Mouse (Mus musculus): ENCODE results near the gene Jak2. TPM values are rescaled to one million over a fixed set of nuclear protein-coding genes. Genes with fewer than 3 reads are reported as not detected.

Gene Jak2
- polyA plus RNA-seq, 1 experiment from 2014 or later, result 9.8 TPM

DNA sequence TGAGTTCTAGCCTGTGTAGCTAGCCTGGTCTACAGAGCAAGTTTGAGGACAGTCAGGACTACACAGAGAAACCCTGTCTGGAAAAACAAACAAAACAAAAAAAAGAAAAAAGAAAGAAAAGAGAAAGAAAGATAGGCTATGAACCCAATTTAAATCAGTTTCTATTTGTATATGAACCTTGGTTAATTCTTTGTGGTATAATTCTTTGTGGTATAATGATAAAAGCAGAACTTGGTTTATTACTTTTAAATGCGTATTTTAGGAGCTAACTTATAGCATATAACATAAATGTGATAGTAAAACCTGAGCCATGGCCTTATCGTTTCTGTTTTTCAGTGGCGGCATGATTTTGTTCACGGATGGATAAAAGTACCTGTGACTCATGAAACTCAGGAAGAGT, 24.8 kb downstream of the Jak2 start:
- Histone ChIP-seq H3K4me3 (ENCODE audit: low read depth, low read length) (no peak overlapping the region), H3K9me3 (replicated peaks; ENCODE audit: control insufficient read depth, low read length) (no peaks in the 10 kb centered on the region), H3K27me3 (ENCODE audit: control insufficient read depth, insufficient read depth, low read length) (no peaks in the 10 kb centered on the region), H3K4me2 (no peak overlapping the region), H3K27ac (ENCODE audit: low read depth, low read length) (no peak overlapping the region), H3K36me3 (ENCODE audit: control insufficient read depth, insufficient read depth, low read length) (peaks cover 4% of the 10 kb centered on the region; the same call in 1 of the 2 replicates), H3K9ac (ENCODE audit: low read depth, low read length) (no peak overlapping the region), H3K4me1 (ENCODE audit: control insufficient read depth, insufficient read depth, low read length) (no peaks in the 10 kb centered on the region)
- 93% methylated on average over 4 of the region's 4 CpGs for WGBS (ENCODE audit: insufficient replicate concordance)
- no peak for ATAC-seq (replicated peaks; ENCODE audit: insufficient number of reproducible peaks, low FRiP score, low TSS enrichment)

DNA sequence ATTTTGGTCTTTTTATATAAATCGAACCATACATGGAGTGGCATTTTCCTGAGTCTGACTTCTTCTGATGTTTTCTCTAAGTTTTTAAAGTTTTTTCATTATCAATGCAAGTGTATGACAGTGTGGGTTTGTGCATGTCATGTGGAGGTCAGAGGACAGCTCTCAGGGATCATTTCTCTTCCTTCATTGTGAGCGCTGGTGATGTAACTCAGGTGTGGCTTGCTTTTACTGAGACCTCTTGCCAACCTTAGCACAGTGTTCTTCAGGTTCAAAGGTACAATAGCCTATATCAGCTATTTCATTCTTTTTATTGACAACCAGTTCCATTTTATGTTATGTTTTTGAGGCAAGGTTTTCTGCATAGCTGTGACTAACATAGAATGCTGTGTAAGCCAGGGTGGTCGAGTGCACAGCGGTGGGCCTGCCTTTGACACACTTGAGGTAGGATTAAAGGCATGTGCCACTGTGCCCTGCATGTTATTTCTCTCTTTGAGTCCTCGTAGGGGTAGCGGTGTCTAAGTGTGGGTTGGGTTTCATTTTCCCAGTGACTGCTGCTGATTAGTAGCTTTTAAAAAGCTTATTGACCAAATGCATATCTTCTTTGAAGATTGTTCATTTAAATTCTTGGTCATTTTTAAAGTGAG, 27.4 kb downstream of the Jak2 start:
- no peak for ATAC-seq (replicated peaks; ENCODE audit: insufficient number of reproducible peaks, low FRiP score, low TSS enrichment)
- H3K9me3 ChIP-seq (replicated peaks; ENCODE audit: control insufficient read depth, low read length), result no peaks in the 10 kb centered on the region
- 83% methylated on average over 6 of the region's 6 CpGs for WGBS (ENCODE audit: insufficient replicate concordance)

DNA sequence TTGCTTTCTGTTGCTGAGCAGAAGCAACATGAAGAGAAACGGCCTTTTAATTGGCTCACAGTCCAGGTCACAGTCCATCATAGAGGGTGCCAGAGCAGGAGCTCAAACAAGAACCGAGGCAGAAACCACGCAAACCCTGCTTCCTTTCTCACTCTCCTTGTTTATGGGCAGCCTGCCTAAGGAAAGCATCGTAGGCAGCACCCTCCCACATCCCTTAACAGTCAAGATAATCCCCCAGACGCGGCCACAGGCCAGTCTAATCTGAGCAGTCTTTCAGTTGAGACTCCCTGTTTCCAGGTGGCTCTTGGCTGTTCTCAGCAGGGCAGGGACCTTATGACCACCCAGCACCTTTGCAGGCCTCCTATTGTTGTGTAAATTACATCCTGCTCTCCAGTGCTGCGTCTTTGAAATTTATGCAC, 33.8 kb downstream of the Jak2 start:
- no peak for ATAC-seq (replicated peaks; ENCODE audit: insufficient number of reproducible peaks, low FRiP score, low TSS enrichment)
- Histone ChIP-seq H3K4me1 (ENCODE audit: control insufficient read depth, insufficient read depth, low read length) (no peaks in the 10 kb centered on the region), H3K36me3 (ENCODE audit: control insufficient read depth, insufficient read depth, low read length) (no peaks in the 10 kb centered on the region; the same call in 1 of the 2 replicates)

More for the DNA sequence above, 27.4 kb downstream of the Jak2 start:
- Histone ChIP-seq H3K9ac (ENCODE audit: low read depth, low read length) (no peak overlapping the region), H3K4me2 (no peak overlapping the region), H3K4me3 (ENCODE audit: low read depth, low read length) (no peak overlapping the region), H3K27me3 (ENCODE audit: control insufficient read depth, insufficient read depth, low read length) (no peaks in the 10 kb centered on the region), H3K36me3 (ENCODE audit: control insufficient read depth, insufficient read depth, low read length) (peaks cover 4% of the 10 kb centered on the region; the same call in 1 of the 2 replicates), H3K4me1 (ENCODE audit: control insufficient read depth, insufficient read depth, low read length) (no peaks in the 10 kb centered on the region), H3K27ac (ENCODE audit: low read depth, low read length) (no peak overlapping the region)

DNA sequence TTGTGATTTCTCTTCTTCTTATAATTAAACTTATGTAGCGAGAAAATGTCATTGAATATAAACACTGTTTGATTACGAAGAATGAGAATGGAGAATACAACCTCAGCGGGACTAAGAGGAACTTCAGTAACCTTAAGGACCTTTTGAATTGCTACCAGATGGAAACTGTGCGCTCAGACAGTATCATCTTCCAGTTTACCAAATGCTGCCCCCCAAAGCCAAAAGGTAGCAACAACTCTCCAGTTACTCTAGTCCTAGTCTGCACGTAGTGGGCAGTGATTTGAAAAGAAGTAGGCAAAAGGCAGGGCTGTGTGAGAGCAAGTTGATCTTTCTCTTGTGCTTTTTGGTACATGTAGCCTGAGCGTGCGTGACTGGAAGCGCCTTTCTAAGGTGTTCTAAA, 36.2 kb downstream of the Jak2 start:
- no peaks in the 10 kb centered on the region for H3K27me3 ChIP-seq (ENCODE audit: control insufficient read depth, insufficient read depth, low read length)
- ATAC-seq (replicated peaks; ENCODE audit: insufficient number of reproducible peaks, low FRiP score, low TSS enrichment), result no peak
- no peaks in the 10 kb centered on the region for H3K4me1 ChIP-seq (ENCODE audit: control insufficient read depth, insufficient read depth, low read length)
- no peak overlapping the region for H3K27ac ChIP-seq (ENCODE audit: low read depth, low read length)
- H3K4me3 ChIP-seq (ENCODE audit: low read depth, low read length), result no peak overlapping the region
- WGBS (ENCODE audit: insufficient replicate concordance), result 79% methylated on average over 8 of the region's 8 CpGs
- H3K36me3 ChIP-seq (ENCODE audit: control insufficient read depth, insufficient read depth, low read length), result no peaks in the 10 kb centered on the region; the same call in 1 of the 2 replicates
- H3K4me2 ChIP-seq, result no peak overlapping the region
- no peaks in the 10 kb centered on the region for H3K9me3 ChIP-seq (replicated peaks; ENCODE audit: control insufficient read depth, low read length)
- no peak overlapping the region for H3K9ac ChIP-seq (ENCODE audit: low read depth, low read length)

More for the DNA sequence above, 33.8 kb downstream of the Jak2 start:
- H3K27ac ChIP-seq (ENCODE audit: low read depth, low read length), result no peak overlapping the region
- 43% methylated on average over 7 of the region's 7 CpGs for WGBS (ENCODE audit: insufficient replicate concordance)
- H3K4me3 ChIP-seq (ENCODE audit: low read depth, low read length), result no peak overlapping the region
- H3K9me3 ChIP-seq (replicated peaks; ENCODE audit: control insufficient read depth, low read length), result no peaks in the 10 kb centered on the region
- H3K4me2 ChIP-seq, result no peak overlapping the region
- H3K27me3 ChIP-seq (ENCODE audit: control insufficient read depth, insufficient read depth, low read length), result no peaks in the 10 kb centered on the region
- H3K9ac ChIP-seq (ENCODE audit: low read depth, low read length), result no peak overlapping the region

DNA sequence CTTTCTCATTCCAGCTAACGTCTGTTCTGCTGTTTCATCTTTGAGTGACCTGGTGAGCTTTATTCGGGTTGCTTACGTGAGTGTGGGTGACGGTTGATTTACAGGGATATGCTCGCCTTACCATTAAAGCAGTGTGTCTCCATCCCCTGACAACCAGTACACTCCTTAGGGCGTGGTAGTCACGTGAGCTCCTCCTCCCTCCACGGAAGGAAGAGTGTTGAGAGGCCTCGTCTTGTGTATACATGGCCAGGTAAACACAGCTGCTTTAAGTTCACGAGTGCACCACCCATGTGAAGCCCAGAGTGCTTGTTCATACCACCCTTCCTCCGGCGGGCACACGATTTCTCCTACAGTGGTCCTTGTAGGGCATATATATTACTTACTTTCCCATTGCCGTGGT, 39.9 kb downstream of the Jak2 start:
- H3K4me3 ChIP-seq (ENCODE audit: low read depth, low read length), result no peak overlapping the region
- ATAC-seq (replicated peaks; ENCODE audit: insufficient number of reproducible peaks, low FRiP score, low TSS enrichment), result no peak
- no peaks in the 10 kb centered on the region for H3K27me3 ChIP-seq (ENCODE audit: control insufficient read depth, insufficient read depth, low read length)
- 83% methylated on average over 14 of the region's 14 CpGs for WGBS (ENCODE audit: insufficient replicate concordance)
- H3K36me3 ChIP-seq (ENCODE audit: control insufficient read depth, insufficient read depth, low read length), result no peaks in the 10 kb centered on the region; the same call in 1 of the 2 replicates
- no peak overlapping the region for H3K9ac ChIP-seq (ENCODE audit: low read depth, low read length)
- no peak overlapping the region for H3K27ac ChIP-seq (ENCODE audit: low read depth, low read length)
- no peaks in the 10 kb centered on the region for H3K4me1 ChIP-seq (ENCODE audit: control insufficient read depth, insufficient read depth, low read length)
- no peak overlapping the region for H3K4me2 ChIP-seq
- no peaks in the 10 kb centered on the region for H3K9me3 ChIP-seq (replicated peaks; ENCODE audit: control insufficient read depth, low read length)

DNA sequence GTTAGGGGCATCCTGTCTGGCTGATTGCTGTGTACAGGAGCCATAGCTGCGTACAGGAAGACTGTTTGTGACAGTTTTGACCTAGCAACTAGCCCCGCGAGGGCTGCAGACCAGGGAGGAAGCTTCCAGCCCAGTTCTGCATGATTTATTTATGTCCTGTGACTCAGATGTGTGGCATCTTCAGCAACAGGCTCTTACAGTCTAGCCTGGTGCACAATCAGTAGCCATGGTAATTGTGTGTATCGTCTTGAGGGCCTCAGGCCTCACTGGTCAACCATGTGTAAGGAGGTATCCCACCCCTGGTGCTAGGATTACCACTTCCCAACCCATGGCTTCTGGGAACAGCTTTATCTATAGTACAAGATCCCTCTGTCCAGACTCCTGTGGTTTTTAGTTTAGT, 40.9 kb downstream of the Jak2 start:
- no peak for ATAC-seq (replicated peaks; ENCODE audit: insufficient number of reproducible peaks, low FRiP score, low TSS enrichment)
- no peaks in the 10 kb centered on the region for H3K4me1 ChIP-seq (ENCODE audit: control insufficient read depth, insufficient read depth, low read length)
- no peaks in the 10 kb centered on the region for H3K9me3 ChIP-seq (replicated peaks; ENCODE audit: control insufficient read depth, low read length)
- no peaks in the 10 kb centered on the region; the same call in 1 of the 2 replicates for H3K36me3 ChIP-seq (ENCODE audit: control insufficient read depth, insufficient read depth, low read length)
- H3K9ac ChIP-seq (ENCODE audit: low read depth, low read length), result no peak overlapping the region
- H3K27me3 ChIP-seq (ENCODE audit: control insufficient read depth, insufficient read depth, low read length), result no peaks in the 10 kb centered on the region
- no peak overlapping the region for H3K27ac ChIP-seq (ENCODE audit: low read depth, low read length)
- 67% methylated on average over 4 of the region's 4 CpGs for WGBS (ENCODE audit: insufficient replicate concordance)
- H3K4me3 ChIP-seq (ENCODE audit: low read depth, low read length), result no peak overlapping the region
- H3K4me2 ChIP-seq, result no peak overlapping the region

DNA sequence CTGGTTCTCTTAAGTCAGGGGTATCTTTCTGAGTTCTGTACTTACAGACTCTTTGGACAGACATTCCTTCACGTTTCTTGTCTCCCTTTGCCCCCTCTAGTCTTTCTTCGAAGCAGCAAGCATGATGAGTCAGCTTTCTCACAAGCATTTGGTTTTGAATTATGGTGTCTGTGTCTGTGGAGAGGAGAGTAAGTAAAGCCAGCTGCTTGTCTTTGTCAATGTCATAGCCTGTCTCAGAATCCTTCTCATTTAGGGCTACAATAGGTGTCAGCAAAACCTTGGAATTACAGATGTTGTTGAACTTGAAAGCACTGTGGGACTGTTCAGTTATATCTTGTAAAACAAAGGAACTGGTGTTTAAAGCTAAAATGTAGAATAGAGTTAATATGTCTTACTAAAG, 43.1 kb downstream of the Jak2 start:
- no peak overlapping the region for H3K27ac ChIP-seq (ENCODE audit: low read depth, low read length)
- no peaks in the 10 kb centered on the region for H3K27me3 ChIP-seq (ENCODE audit: control insufficient read depth, insufficient read depth, low read length)
- H3K9ac ChIP-seq (ENCODE audit: low read depth, low read length), result no peak overlapping the region
- no peaks in the 10 kb centered on the region for H3K9me3 ChIP-seq (replicated peaks; ENCODE audit: control insufficient read depth, low read length)
- H3K36me3 ChIP-seq (ENCODE audit: control insufficient read depth, insufficient read depth, low read length), result no peaks in the 10 kb centered on the region
- H3K4me3 ChIP-seq (ENCODE audit: low read depth, low read length), result no peak overlapping the region
- H3K4me2 ChIP-seq, result no peak overlapping the region
- no peak for ATAC-seq (replicated peaks; ENCODE audit: insufficient number of reproducible peaks, low FRiP score, low TSS enrichment)
- WGBS (ENCODE audit: insufficient replicate concordance), result 68% methylated on average over 2 of the region's 2 CpGs
- H3K4me1 ChIP-seq (ENCODE audit: control insufficient read depth, insufficient read depth, low read length), result no peaks in the 10 kb centered on the region

DNA sequence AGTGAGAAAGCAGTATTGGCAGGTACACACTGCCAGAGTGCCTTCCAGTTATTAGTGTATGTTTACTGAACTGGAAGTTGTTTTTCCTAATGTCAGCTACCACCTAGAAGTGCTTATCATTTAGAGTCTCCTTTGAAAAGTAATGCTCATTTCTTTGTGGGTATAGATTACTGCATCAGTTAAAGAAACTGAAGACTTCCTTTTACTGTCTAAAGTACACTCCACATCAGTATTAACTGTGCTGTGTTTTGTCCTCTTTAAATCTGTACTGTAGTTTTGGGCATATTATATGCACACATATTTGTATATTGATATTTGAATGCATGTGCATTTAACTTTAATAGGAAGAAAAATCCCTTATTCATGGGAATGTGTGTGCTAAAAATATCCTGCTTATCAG, 44.5 kb downstream of the Jak2 start:
- no peaks in the 10 kb centered on the region for H3K9me3 ChIP-seq (replicated peaks; ENCODE audit: control insufficient read depth, low read length)
- no peak overlapping the region for H3K4me2 ChIP-seq
- H3K36me3 ChIP-seq (ENCODE audit: control insufficient read depth, insufficient read depth, low read length), result peaks cover 3% of the 10 kb centered on the region; the same call in 1 of the 2 replicates
- no peak overlapping the region for H3K27ac ChIP-seq (ENCODE audit: low read depth, low read length)
- no peak for ATAC-seq (replicated peaks; ENCODE audit: insufficient number of reproducible peaks, low FRiP score, low TSS enrichment)
- no peaks in the 10 kb centered on the region for H3K4me1 ChIP-seq (ENCODE audit: control insufficient read depth, insufficient read depth, low read length)
- no peak overlapping the region for H3K9ac ChIP-seq (ENCODE audit: low read depth, low read length)
- H3K27me3 ChIP-seq (ENCODE audit: control insufficient read depth, insufficient read depth, low read length), result no peaks in the 10 kb centered on the region
- H3K4me3 ChIP-seq (ENCODE audit: low read depth, low read length), result no peak overlapping the region

DNA sequence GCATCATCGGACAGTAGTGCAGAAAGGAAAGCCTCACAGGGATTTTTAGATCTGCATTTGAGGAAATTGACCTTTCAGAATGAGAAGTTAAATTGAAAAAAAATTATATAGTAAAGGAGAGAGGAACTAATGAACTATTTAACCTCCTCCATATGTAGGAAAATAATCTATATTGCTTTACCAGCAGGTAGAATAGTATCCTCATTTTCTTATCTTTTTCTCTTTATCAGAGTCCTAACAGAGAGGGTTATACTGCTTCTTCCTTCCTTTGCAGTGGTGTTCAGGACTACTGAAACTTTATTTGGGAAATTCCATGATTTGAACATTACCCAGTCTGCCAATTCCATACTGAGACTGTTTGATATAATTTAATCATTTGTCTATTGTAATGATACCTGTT, 45.7 kb downstream of the Jak2 start:
- H3K9me3 ChIP-seq (replicated peaks; ENCODE audit: control insufficient read depth, low read length), result no peaks in the 10 kb centered on the region
- no peaks in the 10 kb centered on the region for H3K27me3 ChIP-seq (ENCODE audit: control insufficient read depth, insufficient read depth, low read length)
- H3K4me3 ChIP-seq (ENCODE audit: low read depth, low read length), result no peak overlapping the region
- no peak overlapping the region for H3K27ac ChIP-seq (ENCODE audit: low read depth, low read length)
- H3K36me3 ChIP-seq (ENCODE audit: control insufficient read depth, insufficient read depth, low read length), result peaks cover 3% of the 10 kb centered on the region; the same call in 1 of the 2 replicates
- ATAC-seq (replicated peaks; ENCODE audit: insufficient number of reproducible peaks, low FRiP score, low TSS enrichment), result no peak
- H3K9ac ChIP-seq (ENCODE audit: low read depth, low read length), result no peak overlapping the region
- no peaks in the 10 kb centered on the region for H3K4me1 ChIP-seq (ENCODE audit: control insufficient read depth, insufficient read depth, low read length)
- 96% methylated on average over 1 of the region's 1 CpGs for WGBS (ENCODE audit: insufficient replicate concordance)
- no peak overlapping the region for H3K4me2 ChIP-seq

Measured in heart, embryonic 11.5 days (tissue).